Mouse (Mus musculus) myocyte (in vitro differentiated cells): ENCODE measurements around the gene Prlr. TPM values are rescaled to one million over a fixed set of nuclear protein-coding genes. Genes with fewer than 3 reads are reported as not detected.

Source experiments
- H3K27me3 ChIP-seq: one replicate; pipeline ENCODE4 v1.6.1; 2011; ENCODE audit not compliant: control insufficient read depth, insufficient read depth, insufficient read length
- H3K36me3 ChIP-seq: one replicate; pipeline ENCODE4 v1.6.1; 2011; ENCODE audit not compliant: control insufficient read depth, insufficient read depth
- H3K4me2 ChIP-seq: one replicate; pipeline ENCODE4 v1.6.1; 2011; ENCODE audit warnings: low read depth, control low read depth
- H3K4me3 ChIP-seq: one replicate; pipeline ENCODE4 v1.5.1; 2011; ENCODE audit warnings: mild to moderate bottlenecking, control low read depth, moderate library complexity
- H3K79me2 ChIP-seq: one replicate; pipeline ENCODE4 v1.6.1; 2011; ENCODE audit not compliant: control insufficient read depth, insufficient read depth
- H3ac ChIP-seq: one replicate; pipeline ENCODE4 v1.6.1; 2011; ENCODE audit not compliant: control insufficient read depth, insufficient read length
- CEBPB ChIP-seq: IDR thresholded peaks from 2 replicates; pipeline ENCODE4 v1.6.1; 2011; ENCODE audit warnings: mild to moderate bottlenecking, moderate library complexity; ENCODE audit not compliant: poor library complexity, insufficient read depth, severe bottlenecking
- E2F4 ChIP-seq: IDR thresholded peaks from one replicate; pipeline ENCODE4 v1.6.1; 2011; ENCODE audit warnings: mild to moderate bottlenecking, control low read depth, moderate library complexity; ENCODE audit not compliant: insufficient read depth
- MAX ChIP-seq: IDR thresholded peaks from one replicate; pipeline ENCODE4 v1.6.1; 2011; ENCODE audit warnings: low read depth, mild to moderate bottlenecking, control low read depth
- MYOD1 ChIP-seq, 3 experiments: IDR thresholded peaks; one replicate each; pipeline ENCODE4 v1.6.1; 2011; ENCODE audit warnings: control low read depth in 2 of 3, low read depth in 2 of 3, mild to moderate bottlenecking in 2 of 3, moderate library complexity in 1 of 3; ENCODE audit not compliant: insufficient read length in 2 of 3, control insufficient read depth in 1 of 3
- MYOG ChIP-seq, 3 experiments: IDR thresholded peaks; one replicate each; pipeline ENCODE4 v1.6.1; 2011; ENCODE audit warnings: control low read depth in 2 of 3, low read depth in 2 of 3, mild to moderate bottlenecking in 2 of 3; ENCODE audit not compliant: insufficient read length in 2 of 3, control insufficient read depth in 1 of 3, insufficient read depth in 1 of 3
- POLR2A ChIP-seq: IDR thresholded peaks from one replicate; pipeline ENCODE4 v1.6.1; 2011; ENCODE audit warnings: low read depth, mild to moderate bottlenecking, control low read depth, moderate library complexity; ENCODE audit not compliant: insufficient read length
- POLR2AphosphoS2 ChIP-seq: IDR thresholded peaks from one replicate; pipeline ENCODE4 v1.6.1; 2011; ENCODE audit warnings: low read depth, control low read depth; ENCODE audit not compliant: insufficient read length
- REST ChIP-seq: IDR thresholded peaks from one replicate; pipeline ENCODE4 v1.6.1; 2011; ENCODE audit warnings: mild to moderate bottlenecking, control low read depth, moderate library complexity; ENCODE audit not compliant: insufficient read depth, insufficient read length
- SRF ChIP-seq: IDR thresholded peaks from one replicate; pipeline ENCODE4 v1.6.1; 2011; ENCODE audit warnings: low read depth; ENCODE audit not compliant: control insufficient read depth, insufficient read length
- TCF12 ChIP-seq: IDR thresholded peaks from one replicate; pipeline ENCODE4 v1.6.1; 2011; ENCODE audit warnings: mild to moderate bottlenecking, control low read depth; ENCODE audit not compliant: poor library complexity, insufficient read depth, severe bottlenecking
- TCF3 ChIP-seq: IDR thresholded peaks from one replicate; pipeline ENCODE4 v1.6.1; 2011; ENCODE audit warnings: low read depth, control low read depth; ENCODE audit not compliant: insufficient read length
- USF1 ChIP-seq: IDR thresholded peaks from one replicate; pipeline ENCODE4 v1.6.1; 2011; ENCODE audit warnings: low read depth, mild to moderate bottlenecking, control low read depth, moderate library complexity
- polyA plus RNA-seq: library from polyadenylated mRNA; unstranded; fragments of >200 nt; fragmentation: generic; extraction: Trizol; gene quantifications from one replicate; pipeline ENCODE4 v1.2.1, GENCODE M21; 2012; ENCODE audit warnings: missing spikeins

Gene Prlr
- polyA plus RNA-seq, 1 experiment = not detected

GRCm38 (mm10) chr15:10160663-10161062 lies 16.4 kb upstream of the Prlr start:
- no peak overlapping the region for H3K4me3 ChIP-seq
- H3K4me2 ChIP-seq = no peak overlapping the region
- H3K79me2 ChIP-seq = no peaks in the 10 kb centered on the region
- no peaks in the 10 kb centered on the region for H3K36me3 ChIP-seq
- no peak overlapping the region for H3ac ChIP-seq
- no peak for TF ChIP-seq POLR2AphosphoS2
- TF ChIP-seq MYOD1 (IDR thresholded peaks at IDR 0.05; ENCODE audit: control insufficient read depth in 1 of 3, insufficient read length in 2 of 3, low read depth in 2 of 3) = no peak
- no peak for TF ChIP-seq TCF3
- TF ChIP-seq CEBPB = no peak
- no peak for TF ChIP-seq USF1
- TF ChIP-seq POLR2A = no peak
- TF ChIP-seq SRF = no peak
- TF ChIP-seq MYOG (IDR thresholded peaks at IDR 0.05; ENCODE audit: control insufficient read depth in 1 of 3, insufficient read depth in 1 of 3, insufficient read length in 2 of 3, low read depth in 2 of 3) = no peak
- no peak for TF ChIP-seq MAX
- no peak for TF ChIP-seq TCF12
- no peak for TF ChIP-seq E2F4
- no peak for TF ChIP-seq REST
- H3K27me3 ChIP-seq = no peaks in the 10 kb centered on the region

GRCm38 (mm10) chr15:10175078-10175477 lies 2.0 kb upstream of the Prlr start:
- H3K79me2 ChIP-seq = no peaks in the 10 kb centered on the region
- peak overlapping the region; percentile 53 for H3K4me2 ChIP-seq
- H3ac ChIP-seq = no peak overlapping the region
- no peak overlapping the region for H3K4me3 ChIP-seq
- TF ChIP-seq CEBPB (no peak), SRF (no peak), REST (no peak), MAX (no peak), MYOG (IDR thresholded peaks at IDR 0.05; ENCODE audit: control insufficient read depth in 1 of 3, insufficient read depth in 1 of 3, insufficient read length in 2 of 3, low read depth in 2 of 3) (no peak), MYOD1 (IDR thresholded peaks at IDR 0.05; ENCODE audit: control insufficient read depth in 1 of 3, insufficient read length in 2 of 3, low read depth in 2 of 3) (no peak)
- H3K27me3 ChIP-seq = no peaks in the 10 kb centered on the region
- no peaks in the 10 kb centered on the region for H3K36me3 ChIP-seq

GRCm38 (mm10) chr15:10175656-10176055 lies 1.4 kb upstream of the Prlr start:
- Histone ChIP-seq H3K27me3 (no peaks in the 10 kb centered on the region), H3K79me2 (no peaks in the 10 kb centered on the region), H3K36me3 (no peaks in the 10 kb centered on the region), H3K4me2 (peak overlapping the region; percentile 53), H3ac (no peak overlapping the region), H3K4me3 (no peak overlapping the region)
- TF ChIP-seq REST (no peak), SRF (no peak), MYOG (IDR thresholded peaks at IDR 0.05; ENCODE audit: control insufficient read depth in 1 of 3, insufficient read depth in 1 of 3, insufficient read length in 2 of 3, low read depth in 2 of 3) (peak in 1 of 3 experiments; percentile 11), MYOD1 (IDR thresholded peaks at IDR 0.05; ENCODE audit: control insufficient read depth in 1 of 3, insufficient read length in 2 of 3, low read depth in 2 of 3) (peak in 1 of 3 experiments; percentile 25)

- TF ChIP-seq TCF3 (no peak), CEBPB (0 out of 2 replicates have a peak, but pooled peaks have one; percentile 8), MYOD1 (IDR thresholded peaks at IDR 0.05; ENCODE audit: control insufficient read depth in 1 of 3, insufficient read length in 2 of 3, low read depth in 2 of 3) (no peak), POLR2A (no peak), USF1 (no peak), MAX (no peak)
- Histone ChIP-seq H3K27me3 (no peaks in the 10 kb centered on the region), H3K4me3 (no peak overlapping the region), H3K4me2 (no peak overlapping the region), H3K36me3 (no peaks in the 10 kb centered on the region), H3K79me2 (no peaks in the 10 kb centered on the region), H3ac (no peak overlapping the region)
Observed at GRCm38 (mm10) chr15:10177519-10178130, 587 bp downstream of the Prlr start.

GRCm38 (mm10) chr15:10178131-10178566 lies 1.1 kb downstream of the Prlr start:
- Histone ChIP-seq H3K4me2 (no peak overlapping the region), H3K36me3 (no peaks in the 10 kb centered on the region)

More at GRCm38 (mm10) chr15:10178131-10178566, 1.1 kb downstream of the Prlr start:
- no peaks in the 10 kb centered on the region for H3K79me2 ChIP-seq
- no peak overlapping the region for H3K4me3 ChIP-seq
- H3ac ChIP-seq = no peak overlapping the region
- TF ChIP-seq SRF (no peak), MAX (no peak), MYOG (IDR thresholded peaks at IDR 0.05; ENCODE audit: control insufficient read depth in 1 of 3, insufficient read depth in 1 of 3, insufficient read length in 2 of 3, low read depth in 2 of 3) (no peak), POLR2AphosphoS2 (no peak), E2F4 (no peak), TCF3 (no peak), REST (no peak), TCF12 (no peak), CEBPB (no peak)
- no peaks in the 10 kb centered on the region for H3K27me3 ChIP-seq
